Mouse (Mus musculus) megakaryocyte, embryonic 14.5 days (primary cell): ENCODE results near the gene Scn1b.

Source experiments
- FLI1 ChIP-seq: IDR thresholded peaks from 2 replicates; pipeline ENCODE4 v1.6.1; 2012; ENCODE audit warnings: low read length, inconsistent platforms, mixed read lengths
- GATA1 ChIP-seq: IDR thresholded peaks from 3 replicates; pipeline ENCODE4 v1.6.1; 2012; ENCODE audit warnings: mixed read lengths, low read length, inconsistent platforms, borderline replicate concordance

DNA sequence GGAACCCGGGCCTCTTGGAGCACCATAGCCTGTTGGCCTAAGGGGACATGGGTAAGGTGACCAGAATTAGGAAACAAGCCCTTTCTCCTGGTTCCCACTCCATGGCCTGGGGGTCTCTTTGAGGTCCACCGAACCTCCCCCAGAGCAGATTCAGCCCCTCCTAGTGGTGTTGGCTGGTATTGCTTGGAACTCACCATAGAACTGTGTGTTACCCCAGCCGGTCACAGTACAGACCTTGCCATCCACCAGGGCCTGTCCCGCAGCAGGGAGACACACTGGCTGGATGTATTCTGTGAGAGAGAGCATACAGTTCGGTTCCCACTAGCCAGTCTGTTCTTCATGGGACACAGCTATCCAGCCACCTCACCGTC lies 27.2 kb downstream of the Scn1b start:
- TF ChIP-seq GATA1 = no peak
- TF ChIP-seq FLI1 = no peak
